Mouse (Mus musculus) megakaryocyte, adult 5-6 weeks (primary cell): Measurements from ENCODE around the gene Olfr589. TPM values are rescaled to one million over a fixed set of nuclear protein-coding genes. Genes with fewer than 3 reads are reported as not detected.
"Not testable (repeated sequence)": the region's sequence is repeated elsewhere in the genome, so short reads cannot be mapped to it uniquely, and the experiment has no call there.

Experiments
- ATAC-seq: 2 replicates; pipeline ENCODE4 v1.8.0; 2016; ENCODE audit warnings: mild to moderate bottlenecking, inconsistent platforms; ENCODE audit not compliant: poor library complexity, severe bottlenecking
- total RNA-seq, 2 experiments: library from RNA; stranded (forward) in 1 of 2; stranded (reverse) in 1 of 2; fragments of 153-499, 151-499 nt in 1 of 2; fragments of 221-1000, 200-1000 nt in 1 of 2; gene quantifications; 2 replicates each; pipeline versions ENCODE4 v1.2.3 to v1.2.4; 2015 to 2017

The Olfr589 gene
- total RNA-seq (2015) = not detected in 2 replicates
- total RNA-seq (2017) = not detected in 2 replicates

- ATAC-seq = no peak
These were observed at the start of gene Olfr589 for GRCm38 (mm10) chr7:103156256-103156655. Gene Olfr589, minus strand, starts transcription at chr7:103156356.

GRCm38 (mm10) chr7:103184503-103184902, 28.3 kb upstream of the Olfr589 start, which contains the start of gene Olfr592:
Gene Olfr592, plus strand, starts transcription at chr7:103184803.
- ATAC-seq = not testable (repeated sequence)

- ATAC-seq = no peak
These were observed 22.1 kb upstream of the Olfr589 start, which contains the start of gene Olfr591 for GRCm38 (mm10) chr7:103178240-103178639. Gene Olfr591, minus strand, starts transcription at chr7:103178340.

GRCm38 (mm10) chr7:103169697-103170096, 13.5 kb upstream of the Olfr589 start:
- ATAC-seq = no peak

GRCm38 (mm10) chr7:103140579-103140978, 15.6 kb downstream of the Olfr589 start, which contains the start of gene Olfr588-ps1:
Gene Olfr588-ps1, plus strand, starts transcription at chr7:103140879.
- ATAC-seq = no peak

- no peak for ATAC-seq
These were observed 30.6 kb downstream of the Olfr589 start, which contains the start of gene Olfr586 for GRCm38 (mm10) chr7:103125538-103125937. Gene Olfr586, minus strand, starts transcription at chr7:103125638.

GRCm38 (mm10) chr7:103119406-103119805, 36.8 kb downstream of the Olfr589 start:
- no peak for ATAC-seq

Other genes starting within 250 kb of the Olfr589 start
- not detected in 2 replicates for gene Olfr571, start 238.8 kb downstream of the Olfr589 start, total RNA-seq (2015)
- not detected in 2 replicates for gene Olfr571, start 238.8 kb downstream of the Olfr589 start, total RNA-seq (2017)
- gene Olfr572, start 231.9 kb downstream of the Olfr589 start, total RNA-seq (2015) = not detected in 2 replicates
- not detected in 2 replicates for gene Olfr572, start 231.9 kb downstream of the Olfr589 start, total RNA-seq (2017)
- not detected in 2 replicates for gene Olfr573-ps1, start 213.8 kb downstream of the Olfr589 start, total RNA-seq (2015)
- not detected in 2 replicates for gene Olfr573-ps1, start 213.8 kb downstream of the Olfr589 start, total RNA-seq (2017)
- not detected in 2 replicates for gene Olfr574, start 207.9 kb downstream of the Olfr589 start, total RNA-seq (2015)
- not detected in 2 replicates for gene Olfr574, start 207.9 kb downstream of the Olfr589 start, total RNA-seq (2017)
- gene Olfr575, start 197.6 kb downstream of the Olfr589 start, total RNA-seq (2015) = not detected in 2 replicates
- gene Olfr575, start 197.6 kb downstream of the Olfr589 start, total RNA-seq (2017) = not detected in 2 replicates
- not detected in 2 replicates for gene Olfr576, start 193.7 kb downstream of the Olfr589 start, total RNA-seq (2015)
- gene Olfr576, start 193.7 kb downstream of the Olfr589 start, total RNA-seq (2017) = not detected in 2 replicates
- gene Olfr577, start 180.4 kb downstream of the Olfr589 start, total RNA-seq (2015) = not detected in 2 replicates
- gene Olfr577, start 180.4 kb downstream of the Olfr589 start, total RNA-seq (2017) = not detected in 2 replicates
- gene Olfr578, start 167.0 kb downstream of the Olfr589 start, total RNA-seq (2015) = not detected in 2 replicates
- not detected in 2 replicates for gene Olfr578, start 167.0 kb downstream of the Olfr589 start, total RNA-seq (2017)
- gene Olfr582, start 118.3 kb downstream of the Olfr589 start, total RNA-seq (2015) = not detected in 2 replicates
- gene Olfr582, start 118.3 kb downstream of the Olfr589 start, total RNA-seq (2017) = not detected in 2 replicates
- gene Olfr583, start 105.1 kb downstream of the Olfr589 start, total RNA-seq (2015) = not detected in 2 replicates
- gene Olfr583, start 105.1 kb downstream of the Olfr589 start, total RNA-seq (2017) = not detected in 2 replicates
- gene Olfr584, start 74.5 kb downstream of the Olfr589 start, total RNA-seq (2015) = not detected in 2 replicates
- not detected in 2 replicates for gene Olfr584, start 74.5 kb downstream of the Olfr589 start, total RNA-seq (2017)
- gene Olfr585, start 58.6 kb downstream of the Olfr589 start, total RNA-seq (2015) = not detected in 2 replicates
- gene Olfr585, start 58.6 kb downstream of the Olfr589 start, total RNA-seq (2017) = not detected in 2 replicates
- gene Olfr586, start 30.7 kb downstream of the Olfr589 start, total RNA-seq (2015) = not detected in 2 replicates
- not detected in 2 replicates for gene Olfr586, start 30.7 kb downstream of the Olfr589 start, total RNA-seq (2017)
- not detected in 2 replicates for gene Olfr588-ps1, start 15.5 kb downstream of the Olfr589 start, total RNA-seq (2015)
- gene Olfr588-ps1, start 15.5 kb downstream of the Olfr589 start, total RNA-seq (2017) = not detected in 2 replicates
- gene Olfr591, start 22.0 kb upstream of the Olfr589 start, total RNA-seq (2015) = not detected in 2 replicates
- not detected in 2 replicates for gene Olfr591, start 22.0 kb upstream of the Olfr589 start, total RNA-seq (2017)
- gene Olfr592, start 28.4 kb upstream of the Olfr589 start, total RNA-seq (2015) = not detected in 2 replicates
- gene Olfr592, start 28.4 kb upstream of the Olfr589 start, total RNA-seq (2017) = not detected in 2 replicates
- not detected in 2 replicates for gene Olfr593, start 55.5 kb upstream of the Olfr589 start, total RNA-seq (2015)
- not detected in 2 replicates for gene Olfr593, start 55.5 kb upstream of the Olfr589 start, total RNA-seq (2017)
- not detected in 2 replicates for gene Olfr594, start 60.6 kb upstream of the Olfr589 start, total RNA-seq (2015)
- gene Olfr594, start 60.6 kb upstream of the Olfr589 start, total RNA-seq (2017) = not detected in 2 replicates
- gene Usp17ld, start 96.1 kb upstream of the Olfr589 start, total RNA-seq (2015) = not detected in 2 replicates
- gene Usp17ld, start 96.1 kb upstream of the Olfr589 start, total RNA-seq (2017) = not detected in 2 replicates
- gene Olfr596, start 149.3 kb upstream of the Olfr589 start, total RNA-seq (2015) = not detected in 2 replicates
- gene Olfr596, start 149.3 kb upstream of the Olfr589 start, total RNA-seq (2017) = not detected in 2 replicates
- gene Olfr597, start 160.0 kb upstream of the Olfr589 start, total RNA-seq (2015) = not detected in 2 replicates
- not detected in 2 replicates for gene Olfr597, start 160.0 kb upstream of the Olfr589 start, total RNA-seq (2017)
- not detected in 2 replicates for gene Olfr598, start 167.2 kb upstream of the Olfr589 start, total RNA-seq (2015)
- gene Olfr598, start 167.2 kb upstream of the Olfr589 start, total RNA-seq (2017) = not detected in 2 replicates
- not detected in 2 replicates for gene Olfr599, start 179.6 kb upstream of the Olfr589 start, total RNA-seq (2015)
- gene Olfr599, start 179.6 kb upstream of the Olfr589 start, total RNA-seq (2017) = not detected in 2 replicates
- not detected in 2 replicates for gene Olfr600, start 193.3 kb upstream of the Olfr589 start, total RNA-seq (2015)
- not detected in 2 replicates for gene Olfr600, start 193.3 kb upstream of the Olfr589 start, total RNA-seq (2017)
- not detected in 2 replicates for gene Olfr601, start 206.3 kb upstream of the Olfr589 start, total RNA-seq (2015)
- not detected in 2 replicates for gene Olfr601, start 206.3 kb upstream of the Olfr589 start, total RNA-seq (2017)
- gene Olfr603, start 229.8 kb upstream of the Olfr589 start, total RNA-seq (2015) = not detected in 2 replicates
- gene Olfr603, start 229.8 kb upstream of the Olfr589 start, total RNA-seq (2017) = not detected in 2 replicates